Mouse (Mus musculus) Muller cell, postnatal 12 days (primary cell): Measurements from ENCODE around the gene Slc25a13.

Experiments used
- DNase-seq: peaks from one replicate; pipeline ENCODE4 v3.0.0-alpha.2; 2015; ENCODE audit errors: inconsistent ontology term

Slc25a13 gene

GRCm38 (mm10) chr6:6168566-6169134 is 48.3 kb downstream of the Slc25a13 start:
- peak; percentile 79 for DNase-seq

DNA sequence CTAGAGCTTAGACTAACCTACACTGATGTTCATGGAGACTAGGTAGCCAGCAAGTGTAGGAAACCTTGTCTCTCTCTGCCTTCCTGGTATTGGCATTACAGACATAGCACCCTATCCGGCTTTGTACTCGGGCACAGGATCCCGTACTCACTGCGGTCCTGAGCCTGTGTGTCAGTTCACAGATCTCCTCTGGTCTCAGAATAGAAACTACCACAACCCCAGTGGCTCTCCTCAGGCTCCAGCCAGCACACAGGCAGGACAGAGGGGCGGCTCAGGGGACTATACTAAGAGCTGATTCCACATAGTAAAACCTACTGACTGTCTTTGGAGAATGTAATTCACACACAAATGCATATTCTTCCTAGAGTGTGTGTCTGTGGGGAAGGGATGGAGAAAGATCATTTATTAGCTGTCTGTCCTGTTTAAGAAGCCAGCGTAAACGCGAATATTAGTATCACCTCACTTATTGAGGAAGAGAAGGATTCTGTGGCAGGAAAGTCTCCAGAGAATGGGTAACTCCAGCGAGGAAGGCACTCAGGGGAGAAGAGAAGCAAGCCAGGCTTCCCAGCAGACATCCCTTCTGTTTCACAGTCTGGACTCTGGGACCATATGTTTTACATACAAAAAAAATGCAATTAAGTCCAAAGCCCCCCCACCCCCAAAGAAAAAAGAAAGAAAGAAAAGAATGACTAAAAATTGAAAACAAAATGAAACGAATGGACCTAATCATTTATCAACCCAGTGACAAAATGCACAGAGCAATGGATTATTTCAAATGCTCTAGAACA is 49.4 kb downstream of the Slc25a13 start:
- no peak for DNase-seq

DNA sequence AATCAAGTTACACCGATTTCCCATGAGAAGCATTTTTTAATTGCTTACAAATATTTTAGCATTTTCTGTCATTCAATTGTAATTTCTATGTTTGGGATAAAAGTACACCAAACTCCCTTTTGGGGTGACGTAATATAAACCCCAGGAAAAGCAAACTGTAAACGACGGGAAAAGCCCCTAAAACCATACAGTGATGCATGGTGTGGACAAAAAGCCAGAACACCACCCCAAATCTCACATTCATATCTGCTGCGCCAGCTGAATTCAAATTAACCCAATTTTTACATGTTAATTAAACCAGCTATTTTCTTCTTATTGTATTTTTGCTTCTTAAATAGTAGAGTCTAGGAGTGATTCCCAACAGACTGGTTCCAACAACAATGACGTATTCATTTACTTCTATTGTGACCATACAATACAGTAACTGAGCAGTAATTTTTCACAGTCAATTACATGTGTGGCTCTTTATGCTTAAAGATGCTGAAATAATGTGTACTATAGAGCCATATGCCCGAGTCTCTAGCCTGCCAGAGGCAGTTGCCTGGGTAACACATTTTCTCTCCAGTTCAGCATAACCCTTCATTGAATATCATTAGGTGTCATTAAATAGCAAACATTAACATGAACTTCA is 53.9 kb downstream of the Slc25a13 start:
- DNase-seq, result no peak

DNA sequence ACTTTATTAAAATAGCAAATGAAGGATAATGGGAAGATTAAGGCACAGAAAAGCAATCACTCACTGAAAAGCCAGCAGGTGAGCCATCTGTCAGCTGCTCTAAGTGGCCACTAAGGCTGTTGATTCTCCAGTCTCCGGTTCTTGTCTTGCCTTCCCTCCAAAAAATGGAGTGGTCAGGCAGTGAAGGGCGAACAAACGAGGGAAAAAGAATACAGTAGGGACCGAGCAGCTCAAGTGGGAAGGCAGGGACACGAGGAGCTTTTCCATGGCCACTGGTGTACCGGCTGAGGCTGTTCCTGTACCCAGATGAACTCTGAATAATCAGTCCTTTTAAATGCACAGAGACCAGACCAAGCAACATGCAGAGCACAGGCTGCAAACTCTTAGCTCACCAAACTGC is 54.8 kb downstream of the Slc25a13 start:
- DNase-seq, result no peak

DNA sequence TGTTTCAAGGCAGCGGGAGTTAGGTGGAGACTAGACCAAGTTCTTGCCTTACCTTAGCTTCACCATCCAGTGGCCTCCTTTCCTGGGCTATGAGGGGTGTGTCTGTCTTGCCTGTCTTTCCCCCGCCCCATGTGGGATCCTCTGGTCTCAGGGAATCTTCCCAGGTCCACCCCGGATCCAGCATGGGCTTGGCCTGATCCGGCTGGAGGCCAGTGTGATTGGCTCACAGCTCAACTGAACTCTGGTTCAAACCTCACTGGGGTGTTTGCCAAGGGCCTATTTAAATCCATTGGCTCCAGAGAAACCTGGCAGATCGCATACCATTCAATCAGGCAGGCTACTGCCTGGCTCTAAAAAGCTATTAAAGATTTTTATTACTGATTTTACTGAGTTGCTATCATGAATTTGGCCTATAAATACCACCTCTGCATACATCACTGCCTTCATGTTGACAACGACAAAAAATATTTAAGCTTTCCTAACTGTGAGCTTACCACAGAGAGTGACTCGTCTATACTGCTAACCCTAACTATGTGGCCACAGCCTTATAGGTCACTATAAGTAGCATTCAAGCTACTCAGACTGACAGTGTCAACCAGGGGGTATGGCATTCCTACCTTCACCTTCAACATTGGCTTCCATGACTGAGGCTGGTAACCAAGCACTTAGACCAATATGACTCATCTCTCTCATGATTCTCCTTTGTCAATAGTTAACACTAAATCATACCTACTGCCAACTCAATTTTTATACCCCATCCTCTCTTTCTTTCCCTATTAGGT is 56.1 kb downstream of the Slc25a13 start:
- DNase-seq, result peak; percentile 7

GRCm38 (mm10) chr6:6159221-6159859 is 57.6 kb downstream of the Slc25a13 start:
- peak; percentile 48 for DNase-seq

DNA sequence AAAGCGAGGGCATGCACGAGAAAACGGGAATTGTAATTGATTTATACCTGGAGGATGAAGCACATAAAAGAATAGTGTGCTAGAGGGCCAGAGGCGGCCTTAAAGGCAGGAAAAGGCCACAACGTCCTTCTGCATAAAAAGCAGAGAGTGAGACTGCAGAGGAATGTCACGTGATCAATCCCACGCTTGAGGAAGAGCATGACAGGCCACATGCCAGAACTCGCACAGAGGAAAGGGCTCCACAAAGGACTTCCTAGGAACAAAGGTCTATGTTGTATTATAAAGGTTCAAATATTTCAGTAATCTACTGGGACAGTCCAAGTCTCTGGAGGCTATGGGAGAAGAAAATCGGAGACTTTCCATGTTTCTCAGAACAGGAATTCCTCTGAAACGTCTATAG is 63.5 kb downstream of the Slc25a13 start:
- no peak for DNase-seq

DNA sequence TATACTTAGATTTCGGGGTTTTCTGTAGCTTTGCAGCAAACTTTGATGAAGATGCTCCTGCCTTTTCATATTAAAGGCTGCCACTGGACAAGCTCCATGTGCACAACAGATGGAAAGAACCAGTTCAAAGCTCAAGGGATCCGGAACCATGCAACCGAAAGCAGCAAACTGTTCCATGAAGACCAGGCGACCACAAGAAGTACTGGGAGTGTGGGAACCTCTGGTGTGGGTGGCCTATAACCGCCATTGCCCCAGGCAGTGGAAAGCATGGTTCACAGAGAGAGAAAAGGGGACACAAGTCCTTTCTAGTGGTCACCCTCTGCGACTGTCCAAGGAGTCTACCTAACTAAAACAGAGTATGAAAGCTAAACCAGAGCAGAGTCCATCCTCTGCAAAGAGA is 66.2 kb downstream of the Slc25a13 start:
- DNase-seq, result no peak

DNA sequence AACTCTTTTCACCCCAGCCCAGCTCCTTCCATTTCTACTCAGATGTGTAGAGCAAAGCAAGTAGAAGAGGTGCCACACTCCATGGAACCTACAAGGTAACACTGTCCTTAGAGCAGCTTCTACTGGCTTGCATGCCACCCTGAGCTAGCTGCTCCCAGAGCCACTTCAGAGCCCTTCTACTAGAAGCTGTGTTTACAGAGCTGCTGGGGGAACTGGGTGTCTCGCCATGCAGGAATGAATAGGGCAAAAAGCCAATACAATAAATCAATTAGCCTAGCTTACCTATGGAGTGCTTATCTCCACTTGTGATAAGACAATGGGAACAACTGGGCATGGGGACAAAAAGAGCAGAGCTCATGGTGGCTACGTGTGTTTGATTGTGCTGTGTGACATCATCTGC is 67.2 kb downstream of the Slc25a13 start:
- DNase-seq, result no peak

DNA sequence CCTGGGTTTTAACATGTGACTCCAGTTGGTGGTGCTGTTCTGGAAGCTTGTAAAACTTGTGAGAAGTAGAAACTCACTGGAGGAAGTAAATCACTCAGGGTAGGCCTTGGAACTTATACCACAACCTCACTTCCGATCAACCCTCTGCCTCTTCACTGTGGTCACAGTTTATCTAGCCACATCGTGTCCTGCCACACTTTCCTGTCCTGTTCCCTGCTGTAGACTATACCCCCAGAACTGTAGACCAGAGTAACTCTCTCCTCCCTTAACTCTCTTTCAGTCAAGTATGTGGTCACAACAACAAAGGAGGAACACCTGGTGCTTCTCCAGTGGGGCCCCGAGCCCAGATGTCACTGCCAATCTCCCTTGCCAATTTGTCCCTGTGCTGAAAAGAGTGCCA is 67.6 kb downstream of the Slc25a13 start:
- DNase-seq, result no peak

GRCm38 (mm10) chr6:6145412-6145811 is 71.6 kb downstream of the Slc25a13 start:
- DNase-seq, result no peak

- DNase-seq, result no peak
Observed at GRCm38 (mm10) chr6:6143525-6143924, 73.4 kb downstream of the Slc25a13 start.

GRCm38 (mm10) chr6:6140370-6140769 is 76.6 kb downstream of the Slc25a13 start:
- DNase-seq, result no peak

GRCm38 (mm10) chr6:6139061-6139460 is 77.9 kb downstream of the Slc25a13 start:
- DNase-seq, result no peak

DNA sequence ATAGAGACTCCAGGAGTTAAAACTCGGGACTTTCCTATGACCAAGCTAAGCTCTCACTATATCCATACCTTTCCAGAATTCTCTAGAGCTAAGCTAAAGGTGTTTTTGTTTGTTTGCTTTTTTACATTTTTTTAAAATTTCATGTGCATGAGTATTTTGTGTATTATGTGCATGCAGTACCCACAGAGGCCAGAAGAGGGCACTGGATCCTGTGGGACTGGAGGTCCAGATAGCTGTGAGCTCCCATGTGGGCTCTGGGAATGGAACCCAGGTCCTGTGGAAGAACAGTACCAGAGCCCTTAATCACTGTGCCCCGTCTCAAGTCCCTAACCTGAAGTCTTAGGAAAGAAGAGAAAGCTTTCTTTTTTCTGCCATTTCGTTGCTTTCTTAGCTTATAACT is 80.2 kb downstream of the Slc25a13 start:
- DNase-seq, result no peak

DNA sequence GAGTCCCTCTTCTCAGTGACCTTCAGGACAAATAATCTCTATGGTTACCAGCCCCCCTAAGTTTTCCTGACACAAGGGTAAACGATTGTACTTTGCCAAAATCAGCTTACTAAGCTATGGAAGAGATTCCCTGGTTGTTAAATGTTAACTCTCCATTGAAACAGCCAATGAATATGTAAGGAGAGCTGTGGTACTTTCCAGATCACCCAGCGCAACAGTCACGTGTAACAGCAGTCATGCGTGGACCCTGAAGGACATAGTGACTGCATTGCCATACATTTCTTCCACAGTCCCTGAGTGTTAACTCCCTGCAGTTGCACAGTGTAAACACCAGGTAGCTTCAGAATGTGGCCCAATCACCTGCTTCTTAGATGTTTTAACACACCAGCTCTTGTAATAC is 82.0 kb downstream of the Slc25a13 start:
- DNase-seq, result no peak

DNA sequence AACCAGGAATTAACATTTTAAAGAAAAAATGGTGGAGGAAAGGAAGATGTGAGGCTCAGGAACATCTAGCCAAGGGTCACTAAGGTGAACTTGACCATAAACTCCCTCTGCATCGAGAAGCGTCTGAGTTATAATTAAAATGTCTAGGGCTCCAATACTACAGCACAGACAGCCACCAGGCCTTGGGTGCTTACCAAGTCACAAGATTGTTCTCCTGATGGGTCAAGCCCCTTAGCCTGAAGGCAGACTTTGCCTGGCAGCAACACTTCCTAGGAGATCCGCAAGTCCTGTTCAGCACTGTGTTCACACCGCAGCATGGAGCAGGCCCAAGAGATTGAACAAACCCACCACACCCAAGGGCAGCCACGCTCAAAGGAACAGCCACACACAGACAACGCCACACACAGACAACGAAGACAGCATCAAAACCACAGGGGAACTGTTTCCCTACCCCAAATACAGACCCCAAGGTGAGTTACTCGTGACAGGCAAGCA is 83.4 kb downstream of the Slc25a13 start:
- DNase-seq, result no peak

- DNase-seq, result no peak
Observed at GRCm38 (mm10) chr6:6132047-6132446, 84.9 kb downstream of the Slc25a13 start.

- DNase-seq, result no peak
Observed at GRCm38 (mm10) chr6:6125620-6126019, 91.4 kb downstream of the Slc25a13 start.

DNA sequence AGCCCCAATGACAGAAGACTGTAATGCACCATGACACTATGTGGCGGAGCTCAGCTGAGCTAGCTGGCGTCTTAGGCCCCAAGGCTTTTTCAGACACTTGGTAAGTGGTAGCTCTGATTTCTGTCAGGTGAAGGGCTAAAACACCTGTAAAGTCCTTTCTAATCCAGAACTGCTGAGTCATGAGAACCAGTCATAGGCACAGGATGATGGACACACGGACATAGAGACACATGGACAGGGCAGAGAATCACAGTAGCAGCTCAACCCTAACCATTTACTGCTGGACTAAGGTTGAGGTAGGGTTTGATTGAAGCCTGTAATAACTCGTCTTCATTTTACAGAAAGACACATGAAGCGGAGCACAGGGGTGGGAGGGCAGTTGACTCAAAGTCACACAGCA is 95.1 kb downstream of the Slc25a13 start:
- no peak for DNase-seq

GRCm38 (mm10) chr6:6120841-6121240 is 96.1 kb downstream of the Slc25a13 start:
- no peak for DNase-seq

DNA sequence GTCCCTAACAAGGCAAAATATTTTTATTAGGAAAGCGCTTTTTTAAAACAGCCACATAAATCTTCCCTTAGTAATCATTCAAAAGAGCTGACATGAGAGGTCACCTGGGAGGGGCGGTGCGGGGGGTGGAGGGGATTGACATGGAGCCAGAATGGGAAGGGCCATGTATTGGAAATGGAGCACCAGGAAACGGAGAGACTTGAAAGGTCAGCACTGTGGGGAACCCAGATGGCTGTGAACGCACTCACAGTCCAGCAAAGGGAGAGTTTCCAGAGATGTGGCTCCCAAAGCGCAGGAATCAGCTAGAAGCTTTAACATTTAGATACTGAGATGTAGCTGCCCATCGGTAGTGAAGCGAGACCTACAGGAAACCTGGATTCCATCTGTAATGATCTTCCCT is 101.2 kb downstream of the Slc25a13 start:
- DNase-seq, result no peak
